Mouse (Mus musculus): ENCODE measurements around the gene Amz1.

DNA sequence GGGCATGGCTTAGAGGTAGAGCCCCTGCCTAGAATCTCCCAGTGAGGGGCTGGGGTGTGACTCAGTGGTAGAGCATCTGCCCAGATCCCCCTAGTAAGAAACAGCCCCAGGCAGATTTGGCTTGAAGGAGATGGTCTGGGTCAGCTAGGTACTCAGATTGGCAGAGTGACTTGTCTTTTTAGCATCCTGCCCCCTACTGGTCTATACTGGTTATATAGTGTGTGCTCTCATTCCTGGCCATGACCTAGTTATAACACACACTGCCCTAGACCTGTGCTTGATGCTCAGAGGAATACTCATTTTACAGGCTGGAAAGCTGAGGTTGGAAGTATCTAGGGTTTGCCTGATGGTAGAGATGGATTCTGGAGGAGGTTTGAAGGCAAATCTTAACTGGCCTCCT is 17.9 kb downstream of the Amz1 start:
- TF ChIP-seq CTCF (IDR thresholded peaks at IDR 0.05; ENCODE audit: borderline replicate concordance, control insufficient read depth, extremely low read depth, insufficient read depth, low read length, poor library complexity) (no peak), POLR2A (IDR thresholded peaks at IDR 0.05; ENCODE audit: control insufficient read depth, extremely low read depth, insufficient read depth, low read length, poor library complexity) (no peak)
